Mouse (Mus musculus) spleen, adult 2 months (tissue): ENCODE data around the gene Ppp1r3e.

Experiments
- CTCF ChIP-seq: fragments of 200-500 bp; IDR thresholded peaks from 2 replicates; pipeline ENCODE4 v1.5.1; 2011; ENCODE audit warnings: mild to moderate bottlenecking, inconsistent platforms; ENCODE audit not compliant: insufficient read depth, insufficient read length, insufficient replicate concordance; ENCODE audit errors: extremely low read depth
- POLR2A ChIP-seq: fragments of 200-500 bp; IDR thresholded peaks from 2 replicates; pipeline ENCODE4 v1.6.1; 2011; ENCODE audit warnings: low read depth, low read length, inconsistent platforms

DNA sequence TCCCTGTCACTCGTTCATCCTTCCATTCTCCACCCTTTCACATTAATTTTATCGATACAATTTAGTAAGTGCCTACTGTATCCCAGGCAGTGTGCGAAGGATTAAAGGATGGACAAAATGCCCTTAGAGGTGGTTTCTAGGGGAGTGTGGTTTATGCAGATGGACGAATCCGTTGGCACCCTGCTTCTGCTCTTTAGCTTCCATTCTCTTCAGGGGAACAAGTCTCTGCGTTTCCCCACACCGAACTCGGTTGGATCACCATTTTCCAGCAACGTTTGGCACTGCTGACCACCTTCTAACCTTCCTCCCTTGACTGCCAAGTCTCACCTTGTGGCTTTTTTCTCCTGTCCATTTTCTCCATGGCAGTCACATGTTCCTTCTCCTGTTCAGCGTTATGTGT, 36.0 kb upstream of the Ppp1r3e start:
- TF ChIP-seq POLR2A (no peak), CTCF (no peak)
